Mouse (Mus musculus) 416B (cell line): Measurements from ENCODE around the gene Klc4.

ENCODE experiments used
- DNase-seq: peaks from one replicate; pipeline ENCODE4 v3.0.0; 2011; ENCODE audit warnings: low read depth

Gene Klc4

DNA sequence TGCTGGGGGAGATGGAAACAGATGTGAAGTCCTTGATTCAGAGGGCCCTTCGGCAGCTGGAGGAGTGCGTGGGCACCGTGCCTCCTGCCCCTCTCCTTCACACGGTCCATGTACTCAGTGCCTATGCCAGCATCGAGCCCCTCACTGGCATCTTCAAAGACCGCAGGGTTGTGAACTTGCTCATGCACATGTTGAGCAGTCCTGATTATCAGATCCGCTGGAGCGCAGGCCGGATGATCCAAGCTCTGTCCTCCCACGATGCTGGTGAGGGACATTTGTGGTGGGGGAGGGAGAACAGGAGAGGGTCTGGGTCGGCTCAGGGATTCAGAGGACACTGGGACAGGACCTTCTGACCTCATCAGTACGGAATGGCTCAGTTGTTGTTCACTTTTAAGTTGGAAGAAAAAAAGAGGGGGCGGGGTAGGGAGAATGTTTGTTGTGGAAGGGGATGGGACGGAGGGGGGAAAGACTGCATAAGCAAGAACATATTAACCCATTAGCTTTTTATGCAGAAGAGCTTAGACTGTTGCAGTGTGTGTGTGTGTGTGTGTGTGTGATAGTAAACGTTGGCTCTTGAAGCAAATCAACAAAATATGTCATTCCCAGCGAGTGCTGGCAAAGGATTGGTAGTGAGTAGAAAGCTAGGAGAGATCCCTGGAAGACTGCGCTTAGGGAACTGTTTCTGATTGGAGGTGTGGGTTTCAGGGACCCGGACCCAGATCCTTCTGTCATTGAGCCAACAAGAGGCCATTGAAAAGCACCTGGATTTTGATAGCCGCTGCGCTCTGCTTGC, 6.1 kb upstream of the Klc4 start:
- DNase-seq, result no peak

DNA sequence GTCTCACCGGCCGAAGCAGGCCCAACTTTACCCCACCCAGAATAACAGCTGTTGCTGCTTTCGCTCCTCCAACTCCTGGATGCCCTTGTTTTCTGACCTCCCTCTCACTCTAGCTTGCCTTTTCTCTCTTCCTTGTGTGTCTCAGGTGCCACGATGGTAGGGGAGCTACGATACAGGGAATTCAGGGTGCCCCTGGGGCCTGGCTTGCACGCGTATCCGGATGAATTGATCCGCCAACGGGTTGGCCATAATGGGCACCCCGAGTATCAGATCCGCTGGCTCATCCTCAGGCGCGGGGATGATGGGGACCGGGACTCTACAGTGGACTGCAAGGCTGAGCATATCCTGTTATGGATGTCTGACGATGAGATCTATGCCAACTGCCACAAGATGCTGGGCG, 5.5 kb upstream of the Klc4 start:
- DNase-seq, result no peak

DNA sequence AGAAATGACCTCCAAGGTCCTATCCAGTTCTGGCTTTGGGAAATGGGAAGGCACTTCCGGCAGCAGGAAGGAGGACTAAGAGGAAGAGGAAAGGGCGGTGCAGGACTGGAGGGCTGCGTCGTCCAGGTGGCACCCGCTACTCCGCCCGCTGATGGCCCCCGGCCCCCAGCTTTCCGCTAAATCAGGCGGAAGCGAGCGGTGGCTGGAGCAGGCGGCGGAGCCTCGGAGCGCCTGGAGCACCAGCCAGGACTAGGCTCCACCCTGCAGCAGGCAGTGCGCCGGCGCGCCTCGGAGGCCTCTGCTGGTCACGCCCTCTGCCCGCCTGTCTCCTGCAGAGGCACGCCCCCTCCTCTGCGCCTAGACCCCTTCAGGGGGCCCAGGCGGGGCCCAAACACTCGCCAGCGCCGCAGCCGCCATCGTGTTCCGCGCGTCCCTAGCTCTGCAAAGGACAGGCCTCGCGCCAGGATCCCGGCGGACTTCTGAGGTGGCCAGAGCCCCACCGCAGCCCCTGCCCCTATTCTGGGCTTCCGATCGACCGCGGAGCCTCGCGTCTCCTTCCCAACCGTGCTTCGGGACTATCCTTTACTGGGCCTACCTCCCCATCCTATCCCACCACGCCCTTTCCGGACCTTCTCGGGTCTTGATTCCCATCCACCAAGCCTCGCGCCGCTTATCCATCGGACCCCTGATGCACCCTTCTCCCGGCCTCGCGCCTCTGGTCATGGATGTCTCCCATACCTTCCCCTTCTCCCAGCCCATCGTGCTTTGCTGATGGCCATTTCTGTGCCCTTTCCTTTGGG, 4.6 kb upstream of the Klc4 start, which contains the start of gene Cul7:
TSS of gene Cul7 (plus strand) at position 106 of the 800 bp plus-strand sequence.
- peak; percentile 92 for DNase-seq

DNA sequence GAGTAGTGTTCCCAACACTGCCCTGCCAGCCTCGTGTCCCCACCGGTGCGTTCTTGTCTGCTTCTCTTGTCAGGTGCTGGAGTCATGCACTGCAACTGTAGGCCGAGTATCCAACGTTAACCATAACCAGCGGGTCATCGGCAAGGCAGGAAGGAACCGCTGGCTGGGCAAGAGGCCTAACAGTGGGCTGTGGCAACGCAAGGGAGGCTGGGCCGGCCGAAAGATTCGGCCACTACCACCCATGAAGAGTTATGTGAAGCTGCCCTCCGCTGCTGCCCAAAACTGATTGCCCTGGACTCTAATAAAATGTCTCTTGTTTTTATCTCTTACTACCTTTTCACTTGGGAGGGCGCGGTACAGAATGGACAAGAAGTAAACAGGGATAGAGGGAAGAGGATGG, 4.0 kb upstream of the Klc4 start:
- DNase-seq, result peak; percentile 54

DNA sequence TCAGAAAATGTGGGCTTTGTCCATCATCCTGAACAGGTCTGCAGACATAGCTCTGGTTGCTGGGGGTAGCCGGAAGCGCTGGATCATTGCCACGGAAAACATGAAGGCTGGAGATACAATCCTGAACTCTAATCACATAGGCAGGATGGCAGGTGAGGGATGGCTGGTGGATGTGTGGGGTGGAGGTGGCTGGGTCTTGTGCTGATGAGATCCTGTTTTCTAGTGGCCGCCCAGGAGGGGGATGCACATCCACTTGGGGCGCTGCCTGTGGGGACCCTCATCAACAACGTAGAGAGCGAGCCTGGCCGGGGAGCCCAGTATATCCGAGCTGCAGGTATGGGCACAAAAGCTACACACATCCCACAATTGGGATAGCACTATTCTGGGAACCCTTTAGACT, 2.6 kb upstream of the Klc4 start:
- no peak for DNase-seq

DNA sequence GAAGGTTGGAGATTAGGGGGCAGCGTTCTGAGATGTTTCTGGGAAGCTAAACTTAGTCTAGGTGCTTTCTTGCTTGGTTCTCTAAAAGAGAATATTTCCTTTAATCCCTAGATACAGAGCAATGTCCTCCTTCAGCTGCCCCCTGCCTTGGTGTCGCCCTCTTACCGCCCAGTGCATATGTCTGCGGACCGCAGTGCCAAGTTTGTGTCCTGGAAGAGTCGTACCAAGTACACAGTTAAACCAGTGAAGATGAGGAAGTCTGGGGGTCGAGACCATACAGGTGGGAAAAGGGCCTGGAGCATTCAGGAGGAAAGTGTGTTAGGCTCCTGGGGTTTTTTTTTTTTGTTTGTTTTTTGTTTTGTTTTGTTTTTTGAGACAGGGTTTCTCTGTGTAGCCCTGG, 1.5 kb upstream of the Klc4 start:
- no peak for DNase-seq

DNA sequence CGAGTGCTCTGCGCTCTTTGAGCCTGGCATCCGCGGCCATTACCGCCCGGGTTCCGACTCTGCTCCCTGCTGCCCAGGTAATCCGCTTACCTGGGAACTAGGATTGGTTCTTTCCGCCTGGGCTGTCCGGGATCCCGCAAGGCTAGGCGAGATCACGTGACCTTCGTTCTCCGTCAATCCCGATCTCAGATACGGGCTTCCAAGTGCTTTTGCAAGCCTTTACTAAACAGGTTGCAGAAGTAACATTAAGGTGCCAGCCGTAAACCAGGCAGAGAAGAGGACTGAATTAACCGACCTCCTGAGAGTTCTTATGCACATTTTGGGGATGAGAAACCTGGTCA, 470 bp upstream of the Klc4 start:
- no peak for DNase-seq

DNA sequence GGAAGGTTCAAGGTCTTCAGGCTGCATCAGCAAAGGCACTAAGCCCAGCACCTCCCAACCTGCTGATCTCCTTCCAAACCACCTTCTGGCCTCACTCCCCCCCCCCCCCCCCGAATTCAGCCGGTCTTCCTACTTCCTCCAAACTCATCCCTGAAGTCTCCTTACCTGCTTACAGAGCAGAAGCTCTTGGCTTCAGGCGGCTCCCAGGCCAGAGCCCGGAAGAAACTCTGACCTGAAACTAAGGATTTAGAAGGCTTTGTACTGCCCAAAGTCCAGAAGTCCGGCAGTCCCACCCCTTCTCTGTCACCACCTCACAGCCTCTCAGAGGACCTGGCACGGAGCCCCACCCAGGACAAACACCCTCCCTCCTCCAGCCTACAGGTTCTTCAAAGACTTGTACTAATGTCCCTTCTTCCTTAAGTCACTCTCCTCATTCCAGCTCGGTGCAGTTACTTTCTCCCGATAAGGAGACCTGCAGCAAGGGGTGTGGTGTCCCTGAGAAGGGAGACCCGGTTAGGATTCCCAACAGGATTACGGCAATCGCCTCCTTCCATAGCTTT, 826 bp downstream of the Klc4 start:
- DNase-seq, result peak; percentile 76

DNA sequence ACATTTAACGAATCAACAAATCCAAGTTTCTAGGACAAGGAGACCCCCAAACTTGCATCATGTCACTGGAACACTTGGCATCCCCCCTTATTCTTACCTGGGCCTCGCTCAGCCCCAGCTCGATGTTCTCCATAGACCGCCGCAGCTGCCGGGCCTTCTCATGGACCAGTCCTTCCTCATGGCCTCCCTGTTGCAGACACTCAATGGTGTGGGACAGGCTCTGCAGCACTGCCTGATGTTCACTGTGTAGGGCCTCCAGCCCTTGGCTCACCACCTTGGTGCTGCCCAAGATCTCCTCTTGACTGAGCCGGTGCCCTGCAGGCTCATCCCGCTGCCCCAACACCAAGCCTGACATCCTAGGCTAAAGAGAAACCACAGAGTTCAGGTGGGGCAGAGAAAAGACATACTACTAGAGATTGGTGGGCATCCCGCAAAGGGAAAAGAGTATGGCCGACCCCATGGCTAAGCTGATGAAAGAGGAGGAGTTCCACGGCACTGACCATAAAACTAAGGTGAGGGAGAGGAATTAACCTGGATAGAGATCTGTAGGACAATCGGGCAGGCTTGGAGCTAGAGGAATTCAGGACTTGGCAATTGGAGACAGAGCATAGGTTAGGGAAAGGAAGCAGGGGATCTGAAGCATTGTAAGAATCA, 1.5 kb downstream of the Klc4 start:
- no peak for DNase-seq

DNA sequence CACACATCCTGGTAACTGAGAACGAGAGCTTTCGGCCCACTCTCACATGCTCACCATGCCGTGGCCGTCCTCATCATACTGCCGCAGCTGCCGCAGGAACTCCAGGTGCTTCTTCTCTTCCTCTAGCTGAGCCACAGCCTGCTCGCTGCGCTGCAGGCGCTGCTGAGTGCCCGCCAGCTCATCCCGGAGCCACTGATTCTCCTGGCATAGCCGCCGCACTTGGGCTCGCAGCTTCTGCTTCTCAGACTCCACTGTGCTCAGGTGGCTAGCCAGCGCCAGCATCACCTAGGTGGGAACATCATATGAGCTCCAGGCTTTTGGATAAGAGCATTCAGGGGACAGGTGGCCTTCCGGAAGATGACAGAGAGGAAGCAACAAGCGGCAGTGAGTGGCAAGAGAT, 3.8 kb downstream of the Klc4 start:
- no peak for DNase-seq

DNA sequence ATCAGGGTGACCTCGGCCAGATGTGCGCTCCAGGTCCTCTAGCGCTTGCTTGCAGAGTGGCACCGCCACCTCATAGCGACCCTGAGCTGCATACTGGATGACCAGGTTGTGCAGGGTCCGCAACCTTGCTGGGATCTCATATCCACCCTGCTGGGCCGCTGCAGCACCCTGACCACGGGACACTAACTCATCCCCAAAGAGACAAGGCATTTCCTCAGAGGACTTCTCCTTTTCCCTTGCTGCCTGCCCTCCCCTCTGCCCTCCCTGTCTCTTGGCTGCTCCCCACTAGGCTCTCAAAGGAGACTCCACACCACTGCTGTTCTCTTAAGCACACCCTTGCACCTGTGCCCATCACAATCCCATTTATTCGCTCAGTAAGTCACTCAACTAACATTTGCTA, 5.9 kb downstream of the Klc4 start:
- no peak for DNase-seq

DNA sequence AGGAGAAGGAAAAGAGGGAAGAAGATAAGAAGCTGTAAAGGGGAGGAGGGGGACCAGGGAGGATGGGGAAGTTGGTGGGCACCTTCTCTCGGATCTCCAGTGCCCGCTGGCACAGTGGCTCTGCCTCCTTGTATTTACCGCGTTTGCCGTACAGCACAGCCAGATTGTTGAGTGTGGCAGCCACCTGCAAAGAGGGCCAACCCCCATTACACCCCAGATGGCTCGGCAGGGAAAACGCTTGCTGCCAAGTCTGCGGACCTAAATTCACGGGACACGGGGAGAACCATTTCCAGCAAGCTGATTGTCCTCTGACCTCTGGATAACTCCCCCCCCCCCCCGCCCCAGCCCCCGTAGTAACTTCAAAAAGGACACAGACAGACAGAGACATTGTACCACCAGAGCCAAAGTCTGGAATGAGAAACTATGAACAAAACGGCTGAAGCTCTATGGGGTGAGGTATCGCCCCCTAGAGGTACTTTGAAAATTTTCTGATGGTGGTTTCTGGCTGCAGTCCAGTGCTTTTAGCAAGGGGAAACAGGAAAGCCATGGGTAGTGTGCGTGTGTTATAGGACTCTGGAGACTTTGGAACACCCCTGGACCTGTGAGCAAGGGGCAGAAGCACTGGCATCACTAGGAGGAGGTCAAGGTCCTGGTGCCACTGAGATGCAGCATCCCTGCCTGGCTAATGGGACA, 8.8 kb downstream of the Klc4 start:
- DNase-seq, result peak; percentile 84

DNA sequence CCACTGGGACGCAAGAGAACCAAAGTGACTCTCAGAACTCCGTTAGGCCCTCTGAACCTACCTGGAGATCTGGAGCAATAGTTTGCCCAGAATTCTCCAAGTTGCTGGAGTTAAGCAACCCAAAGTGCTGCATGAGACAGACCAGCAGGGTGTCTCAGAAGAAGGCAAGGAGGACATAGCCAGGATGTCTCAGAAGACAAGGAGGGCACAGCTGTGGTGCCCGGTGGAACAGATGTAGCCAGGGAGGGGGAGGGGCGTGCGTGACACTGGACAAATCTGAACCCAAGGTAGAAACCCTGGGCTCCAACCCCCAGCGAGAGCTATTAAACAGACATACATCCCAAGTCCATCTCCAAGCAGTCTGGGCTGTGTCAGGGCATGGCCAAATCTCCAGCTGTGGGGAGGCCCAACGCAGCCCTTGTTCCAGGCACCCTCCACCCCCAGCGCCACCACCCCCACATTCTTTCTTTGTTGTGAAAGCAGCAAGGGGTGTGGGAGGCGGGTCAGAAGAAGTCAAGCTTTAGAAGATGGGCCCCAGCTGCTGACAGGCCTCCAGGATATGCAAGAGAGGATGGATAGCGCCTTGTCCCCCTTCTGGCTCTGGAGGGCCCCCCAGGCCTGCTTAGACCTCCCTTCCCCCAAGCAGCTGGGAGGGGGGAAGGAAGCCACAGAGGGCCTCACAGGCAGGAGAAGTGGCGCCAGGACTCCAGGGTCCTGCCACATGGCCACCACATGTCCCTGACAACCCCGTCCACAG, 16.0 kb downstream of the Klc4 start:
- DNase-seq, result no peak

DNA sequence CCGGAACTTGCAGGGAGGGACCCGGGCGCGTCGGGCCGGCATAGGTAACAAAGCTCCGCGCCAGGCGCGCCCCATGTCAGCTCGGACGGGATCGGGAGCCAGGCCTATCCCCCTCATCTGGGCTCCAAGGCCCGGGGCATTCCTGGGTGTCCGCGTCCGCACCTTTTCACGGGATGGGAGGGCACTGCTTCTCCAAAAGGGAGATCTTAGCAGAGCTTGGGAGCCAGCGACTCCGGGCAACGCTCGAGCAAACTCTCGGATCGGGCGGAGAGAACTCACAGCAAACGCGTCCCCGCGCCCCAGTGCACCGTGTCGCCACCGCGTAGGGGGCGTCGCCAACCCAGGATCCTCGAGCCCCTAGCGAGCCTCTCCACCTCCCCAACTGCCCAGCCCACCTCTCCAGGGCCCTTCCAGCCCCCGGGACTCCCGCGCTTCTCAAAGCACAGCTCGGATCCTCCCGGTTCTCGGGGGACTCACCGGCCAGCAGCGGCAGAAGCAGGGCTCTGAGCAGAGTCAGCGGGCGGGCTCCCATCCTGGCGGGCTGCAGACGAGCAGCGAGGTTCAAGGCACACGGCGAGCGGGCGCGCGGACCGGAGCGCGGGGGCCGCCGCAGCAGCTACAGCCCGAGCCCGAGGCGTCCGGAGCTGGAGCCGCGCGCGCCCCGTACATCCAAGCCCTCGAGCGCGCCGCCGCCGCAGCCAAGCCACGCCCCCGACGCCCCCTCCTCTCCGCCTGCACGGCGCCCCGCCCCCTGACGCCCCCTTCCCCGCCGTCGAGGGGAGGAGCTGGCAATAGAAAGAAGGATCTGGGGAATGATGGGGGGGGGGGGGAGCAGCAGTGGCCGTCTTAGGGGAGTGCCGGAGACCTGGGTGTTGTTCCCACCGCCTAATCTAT, 16.8 kb downstream of the Klc4 start, which contains the start of gene Ptk7:
TSS of gene Ptk7 (minus strand) at position 714 of the 894 bp plus-strand sequence.
- no peak for DNase-seq

DNA sequence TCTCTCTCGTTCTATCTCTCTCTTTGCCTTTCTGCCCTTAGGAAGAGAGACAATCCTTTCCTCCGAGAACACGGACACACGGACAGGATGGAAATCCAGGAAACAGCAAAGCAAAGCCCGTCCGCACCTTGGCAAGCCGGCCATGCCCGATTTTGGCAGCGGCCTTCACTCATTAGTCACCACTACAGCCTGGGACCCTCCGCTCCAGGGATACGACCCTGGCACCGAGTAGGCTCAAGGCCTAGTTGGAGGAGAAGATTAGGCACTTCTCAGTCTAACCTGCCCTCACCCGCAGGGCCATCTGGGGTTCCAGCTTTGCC, 17.4 kb downstream of the Klc4 start:
- DNase-seq, result no peak

DNA sequence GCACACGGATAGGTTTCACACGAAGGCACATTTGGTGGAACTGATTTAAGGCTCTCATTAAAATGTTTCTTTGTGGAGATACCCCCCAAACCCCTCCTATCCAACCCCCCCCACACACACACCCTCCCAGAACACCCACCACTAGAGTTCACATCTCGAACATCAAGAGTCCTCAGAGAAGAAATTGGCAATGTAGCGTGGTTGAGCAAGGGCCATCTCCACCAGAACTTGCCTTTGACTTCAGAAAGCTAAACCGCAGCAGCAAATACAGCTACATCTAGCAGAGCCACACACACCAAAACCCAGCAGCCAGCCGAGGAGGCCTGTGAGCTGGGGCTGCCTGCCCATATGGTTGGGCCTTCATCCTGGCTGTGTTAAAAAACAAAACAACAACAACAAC, 18.4 kb downstream of the Klc4 start:
- DNase-seq, result no peak

DNA sequence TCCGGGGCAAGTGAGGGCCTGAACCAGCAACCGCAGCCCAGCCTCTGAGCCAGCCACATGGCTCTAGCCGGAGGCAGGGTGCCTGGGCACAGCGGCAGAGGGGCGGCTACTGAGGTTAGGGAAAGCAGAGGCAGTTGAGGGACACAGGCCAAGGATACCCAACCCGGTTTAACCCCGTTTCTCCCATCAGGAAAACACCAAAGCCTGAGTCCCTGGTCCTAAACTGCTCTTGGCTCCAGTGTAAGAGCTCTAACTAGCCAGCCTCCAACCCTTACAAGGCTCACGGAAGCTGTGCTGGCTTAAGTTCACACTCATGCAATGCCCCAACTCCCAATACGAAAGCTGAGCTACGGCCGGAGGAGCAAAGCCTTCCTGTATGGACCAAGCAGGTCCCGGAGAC, 21.2 kb downstream of the Klc4 start:
- no peak for DNase-seq

DNA sequence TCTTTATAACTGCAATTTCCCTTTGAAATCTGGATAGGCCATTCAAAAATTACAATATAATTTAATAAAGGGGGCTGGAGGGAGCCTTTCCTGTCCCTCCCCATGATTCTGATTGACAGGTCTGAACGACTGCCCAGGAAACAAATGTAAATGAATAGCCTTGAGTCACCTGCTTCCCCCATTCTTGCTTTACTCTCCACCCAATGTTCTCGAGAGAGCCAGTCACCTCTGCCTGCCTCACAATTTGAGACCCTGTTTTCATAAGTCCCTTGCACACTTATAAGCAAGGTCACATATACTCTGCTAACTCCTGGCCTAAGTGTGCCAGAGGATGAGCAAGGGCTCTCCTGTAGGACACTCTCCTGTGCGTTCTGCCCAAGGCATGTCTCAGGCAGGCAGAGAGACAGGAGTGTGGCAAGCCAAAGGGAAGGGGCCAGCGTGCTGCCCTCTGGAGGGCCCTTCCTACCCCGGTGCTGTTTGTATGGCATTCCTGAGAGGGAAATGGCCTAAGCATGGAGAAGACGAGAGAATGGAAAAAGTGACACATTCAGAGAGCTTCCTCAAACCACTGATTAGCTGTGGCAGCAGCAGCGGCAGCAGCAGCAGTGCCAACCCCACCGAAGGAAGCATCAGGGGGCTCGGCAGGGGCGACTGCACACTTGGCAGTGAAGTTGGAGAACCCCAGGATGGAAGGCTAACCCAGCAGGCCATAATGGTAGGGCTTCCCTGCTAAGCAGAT, 21.8 kb downstream of the Klc4 start:
- peak; percentile 68 for DNase-seq

DNA sequence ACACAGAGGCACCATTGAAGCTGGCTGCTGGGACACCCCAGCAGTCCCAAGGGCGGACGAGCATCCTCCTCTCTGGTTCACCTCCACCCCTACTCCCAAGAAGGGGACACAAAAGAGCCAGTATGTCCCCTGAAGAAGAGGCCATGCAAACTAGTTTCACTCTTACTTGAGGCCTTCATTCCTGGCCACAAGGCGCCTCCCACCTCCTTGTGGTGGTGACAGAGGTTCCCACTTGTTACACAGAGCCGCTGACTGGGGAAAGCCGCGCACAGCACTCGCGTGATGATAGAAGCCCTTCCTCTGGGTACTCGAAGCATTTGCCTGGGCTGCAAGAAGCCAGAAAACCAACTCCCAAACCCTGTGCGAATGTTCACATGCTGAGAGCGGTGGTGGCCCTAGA, 23.6 kb downstream of the Klc4 start:
- peak; percentile 59 for DNase-seq

DNA sequence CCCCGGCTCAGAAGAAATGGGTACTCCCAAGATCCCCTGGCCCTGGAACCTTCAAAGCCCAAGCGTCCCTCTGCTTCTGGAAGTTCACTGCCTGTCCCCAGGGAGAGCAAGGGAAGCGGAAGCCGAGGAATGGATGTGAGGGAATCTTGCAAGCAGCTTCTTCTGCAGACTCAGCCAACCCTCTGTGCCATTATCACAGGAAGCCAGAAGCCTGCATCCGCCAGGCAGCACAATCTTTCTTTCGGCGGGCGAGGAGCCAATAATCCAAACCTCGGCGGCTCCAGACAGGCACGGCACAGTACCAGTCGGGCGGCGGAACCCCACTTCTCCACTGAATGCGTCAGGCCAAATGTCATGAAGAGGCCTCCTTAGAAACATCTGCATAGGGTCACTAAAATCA, 24.5 kb downstream of the Klc4 start:
- DNase-seq, result no peak
